In genomic region chr1:194878440-194878839, GRCm38 (mm10) we compare ENCODE assay signal across 9 mouse cellular contexts.
DNase-seq lines count a peak whose midpoint lies in the region; ATAC-seq and TF ChIP-seq lines count a peak whose summit lies in the region.
"Had no signal": no experiment of that assay in that cellular context is flagged by ENCODE, and none has a peak within 500 bp of the region (broad histone marks: within the 10 kb centered on the region; RNA-seq: fewer than 3 reads in every experiment).

No protein-coding gene starts in this region.

- peaks cover 5% of the 10 kb centered on the region for H3K4me1 ChIP-seq in heart, adult 2 months (ENCODE audit: control insufficient read depth, insufficient read depth, low read length)
- no peaks in the 10 kb centered on the region for H3K4me1 ChIP-seq in heart, embryonic 11.5 days (ENCODE audit: control insufficient read depth, insufficient read depth, low read length)
- peaks cover 8% of the 10 kb centered on the region; the same call in 1 of the 2 replicates for H3K4me1 ChIP-seq in hindbrain, embryonic 10.5 days (replicated peaks)

- H3K9ac ChIP-seq in heart, adult 2 months (ENCODE audit: low read depth, low read length): no peak overlapping the region
- no peak overlapping the region for H3K9ac ChIP-seq in heart, embryonic 11.5 days (ENCODE audit: low read depth, low read length)
- H3K9ac ChIP-seq: neural tube, embryonic 12.5 days had no signal

- no peak for ATAC-seq in heart, embryonic 11.5 days (replicated peaks; ENCODE audit: insufficient number of reproducible peaks, low FRiP score, low TSS enrichment)
- no peak for ATAC-seq in granulocyte monocyte progenitor cell, adult 5-6 weeks (replicated peaks; ENCODE audit: poor library complexity, severe bottlenecking)

- H3K79me2 ChIP-seq in heart, adult 2 months (replicated peaks; ENCODE audit: control insufficient read depth, insufficient read depth, low read length): no peaks in the 10 kb centered on the region
- no peaks in the 10 kb centered on the region for H3K79me2 ChIP-seq in C2C12 (ENCODE audit: control insufficient read depth, insufficient read depth)

- peak; percentile 28 to 34 for DNase-seq in heart, adult 2 months
- peak; percentile 44 for DNase-seq in cerebellum, adult 9-10 months
- peak; percentile 39 for DNase-seq in kidney, postnatal 10 days
- no peak for DNase-seq in hindbrain, embryonic 10.5 days (ENCODE audit: low spot score)
- DNase-seq in left cerebral cortex, adult 2 months (ENCODE audit: extremely low spot score in 1 of 2, low spot score in 2 of 2): no peak

- H3K4me3 ChIP-seq in heart, adult 2 months: no peak overlapping the region
- H3K4me3 ChIP-seq in heart, embryonic 11.5 days (ENCODE audit: low read depth, low read length): no peak overlapping the region
- H3K4me3 ChIP-seq in C2C12 (ENCODE audit: insufficient read depth, poor library complexity, severe bottlenecking): no peak overlapping the region
- H3K4me3 ChIP-seq in hindbrain, embryonic 10.5 days: no peak overlapping the region
- H3K4me3 ChIP-seq in left cerebral cortex, adult 2 months: no peak overlapping the region
- H3K4me3 ChIP-seq: neural tube, embryonic 12.5 days had no signal

- no peaks in the 10 kb centered on the region for H3K9me3 ChIP-seq in heart, embryonic 11.5 days (replicated peaks; ENCODE audit: control insufficient read depth, low read length)
- H3K9me3 ChIP-seq in hindbrain, embryonic 10.5 days: no peaks in the 10 kb centered on the region
- H3K9me3 ChIP-seq: neural tube, embryonic 12.5 days had no signal

- H3K4me2 ChIP-seq in heart, embryonic 11.5 days: no peak overlapping the region
- H3K4me2 ChIP-seq: neural tube, embryonic 12.5 days had no signal

- no peak for TF ChIP-seq CTCF in heart, adult 2 months (IDR thresholded peaks at IDR 0.05)
- no peak for TF ChIP-seq CTCF in C2C12 (IDR thresholded peaks at IDR 0.05; ENCODE audit: control insufficient read depth, insufficient read depth, insufficient read length)
- no peak for TF ChIP-seq CTCF in left cerebral cortex, adult 2 months (IDR thresholded peaks at IDR 0.05)

- H3ac ChIP-seq in C2C12 (ENCODE audit: control insufficient read depth, insufficient read length, low read depth): no peak overlapping the region

- intact Hi-C loops in heart, adult 2 months (cut with DNase I): loop anchor here (2.0 to 10.0 kb wide), 2 partner anchors 40 to 256 kb away; partner anchors contain the start of gene Cr1l
- intact Hi-C loops in left cerebral cortex, adult 2 months (cut with DNase I): loop anchor here (5.0 kb wide), 1 partner anchor 41 kb away; no protein-coding TSS in a partner anchor

- no peaks in the 10 kb centered on the region for H3K27me3 ChIP-seq in heart, adult 2 months (ENCODE audit: control insufficient read depth, insufficient read depth, low read length)
- H3K27me3 ChIP-seq in heart, embryonic 11.5 days (ENCODE audit: control insufficient read depth, insufficient read depth, low read length): no peaks in the 10 kb centered on the region
- no peaks in the 10 kb centered on the region for H3K27me3 ChIP-seq in C2C12 (ENCODE audit: control insufficient read depth, insufficient read depth, insufficient read length)
- no peaks in the 10 kb centered on the region for H3K27me3 ChIP-seq in hindbrain, embryonic 10.5 days (ENCODE audit: insufficient read depth, poor library complexity, severe bottlenecking)
- H3K27me3 ChIP-seq: neural tube, embryonic 12.5 days had no signal

- TF ChIP-seq EP300 in heart, adult 2 months (IDR thresholded peaks at IDR 0.05; ENCODE audit: insufficient read depth, low read depth, low read length): no peak

- no peak overlapping the region for H3K27ac ChIP-seq in heart, adult 2 months
- H3K27ac ChIP-seq in heart, embryonic 11.5 days (ENCODE audit: low read depth, low read length): no peak overlapping the region
- no peak overlapping the region for H3K27ac ChIP-seq in hindbrain, embryonic 10.5 days
- H3K27ac ChIP-seq in left cerebral cortex, adult 2 months: no peak overlapping the region
- H3K27ac ChIP-seq: neural tube, embryonic 12.5 days had no signal

- TF ChIP-seq POLR2A in heart, adult 2 months (IDR thresholded peaks at IDR 0.05; ENCODE audit: insufficient read depth, low read depth, low read length): no peak

- 48% methylated on average over 2 of the region's 2 CpGs for WGBS in heart, adult 2 months
- WGBS in heart, embryonic 11.5 days (ENCODE audit: insufficient replicate concordance): 56% methylated on average over 2 of the region's 2 CpGs
- 77% methylated on average over 2 of the region's 2 CpGs for WGBS in hindbrain, embryonic 10.5 days

- H3K79me3 ChIP-seq in C2C12 (ENCODE audit: low read depth): no peaks in the 10 kb centered on the region

- peaks cover 8% of the 10 kb centered on the region for H3K36me3 ChIP-seq in heart, adult 2 months (ENCODE audit: control insufficient read depth, insufficient read depth, low read length)
- no peaks in the 10 kb centered on the region for H3K36me3 ChIP-seq in heart, embryonic 11.5 days (ENCODE audit: control insufficient read depth, insufficient read depth, low read length)
- H3K36me3 ChIP-seq in C2C12 (ENCODE audit: control insufficient read depth, insufficient read depth): no peaks in the 10 kb centered on the region
- no peaks in the 10 kb centered on the region for H3K36me3 ChIP-seq in hindbrain, embryonic 10.5 days
- H3K36me3 ChIP-seq: neural tube, embryonic 12.5 days had no signal

TF ChIP-seq in C2C12, 6 proteins besides CTCF, POLR2A, EP300 and RAD21:
- TF ChIP-seq MYOD1 (IDR thresholded peaks at IDR 0.05; ENCODE audit: control insufficient read depth, insufficient read length, low read depth) (peak; percentile 37), CEBPB (IDR thresholded peaks at IDR 0.05; ENCODE audit: low read depth) (peak; percentile 52), MYOG (IDR thresholded peaks at IDR 0.05; ENCODE audit: control insufficient read depth, extremely low read depth, insufficient read length) (no peak), USF1 (IDR thresholded peaks at IDR 0.05; ENCODE audit: low read depth) (peak; percentile 41), MAX (IDR thresholded peaks at IDR 0.05) (peak; percentile 76), FOSL1 (IDR thresholded peaks at IDR 0.05; ENCODE audit: insufficient read depth, low read length, poor library complexity, severe bottlenecking) (peak; percentile 57)
TF ChIP-seq in C2C12: peak in this region for 5.

Comparison
In these comparisons a context has a peak if more than half of its experiments do, and no peak if none do; other contexts are left out.
1. DNase-seq: peak in heart, adult 2 months (2 of 2), cerebellum, adult 9-10 months (single experiment) and kidney, postnatal 10 days (single experiment); none in hindbrain, embryonic 10.5 days (single experiment) and left cerebral cortex, adult 2 months (0 of 2).